Mouse (Mus musculus) liver, postnatal 0 days (tissue): ENCODE measurements around the gene Ntrk2.

ENCODE experiments used
- CTCF ChIP-seq: sonication (generic); IDR thresholded peaks from 2 replicates; pipeline ENCODE4 v1.5.1; 2016; ENCODE audit warnings: antibody characterized with exemption, low read depth
- EP300 ChIP-seq: IDR thresholded peaks from 2 replicates; pipeline ENCODE4 v1.6.1; 2016; ENCODE audit warnings: antibody characterized with exemption, low read depth, mild to moderate bottlenecking

DNA sequence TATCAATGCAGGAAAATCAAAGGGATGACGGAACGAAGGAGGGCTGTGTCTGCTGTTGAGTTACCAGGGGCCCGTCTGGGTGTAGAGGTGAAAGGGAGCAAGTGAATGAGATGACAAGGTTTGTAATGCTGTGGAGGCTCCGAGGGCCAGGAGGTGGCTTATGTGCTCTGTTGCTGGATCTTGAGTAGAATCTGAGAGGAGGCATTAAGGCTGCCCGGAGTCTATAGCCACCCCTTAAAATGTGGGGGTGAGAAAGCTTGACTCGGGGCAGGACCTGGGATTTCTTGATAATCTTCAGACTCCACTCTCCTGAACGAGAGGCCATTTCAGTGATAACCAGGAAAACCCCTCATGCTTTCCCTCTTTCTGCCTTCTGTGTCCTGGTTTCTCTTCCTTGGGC lies 340.2 kb downstream of the Ntrk2 start:
- TF ChIP-seq CTCF (no peak), EP300 (no peak)
